Mouse (Mus musculus): ENCODE data around the gene Vwa3b. TPM values are rescaled to one million over a fixed set of nuclear protein-coding genes. Genes with fewer than 3 reads are reported as not detected.

The Vwa3b gene
- polyA plus RNA-seq, 1 experiment from 2014 or later, result 0.25 TPM

DNA sequence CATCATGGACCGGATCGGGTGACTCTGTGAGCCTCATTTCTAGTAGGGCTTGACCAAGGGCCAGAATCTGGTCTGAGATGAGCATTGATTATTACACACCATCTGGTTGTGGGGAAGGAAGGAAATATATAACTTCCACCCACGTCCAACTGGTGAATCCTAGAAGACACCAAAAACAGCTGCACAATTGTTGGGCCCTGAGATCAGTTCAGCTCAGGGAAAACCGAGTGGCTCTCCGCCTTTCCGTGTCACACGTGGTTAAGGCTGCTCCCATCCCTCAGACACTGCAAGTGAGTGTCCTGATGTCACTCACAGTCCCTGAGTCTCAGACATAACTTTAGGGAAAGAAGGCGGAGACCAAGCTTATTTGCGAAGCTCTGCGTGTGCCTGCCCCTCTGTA, 16.5 kb upstream of the Vwa3b start:
- Histone ChIP-seq H3K9me3 (ENCODE audit: low read length) (no peaks in the 10 kb centered on the region), H3K9ac (replicated peaks; ENCODE audit: low read length) (no peak overlapping the region), H3K4me1 (ENCODE audit: insufficient read depth, low read length) (no peaks in the 10 kb centered on the region), H3K27me3 (ENCODE audit: insufficient read depth, low read length) (no peaks in the 10 kb centered on the region), H3K4me2 (replicated peaks; ENCODE audit: low read depth, low read length) (no peak overlapping the region), H3K27ac (ENCODE audit: low read length) (no peak overlapping the region), H3K4me3 (ENCODE audit: low read length) (no peak overlapping the region), H3K36me3 (ENCODE audit: insufficient read depth, low read length) (no peaks in the 10 kb centered on the region)
- 67% methylated on average over 10 of the region's 10 CpGs for WGBS
- ATAC-seq (ENCODE audit: low FRiP score, low TSS enrichment), result no peak

DNA sequence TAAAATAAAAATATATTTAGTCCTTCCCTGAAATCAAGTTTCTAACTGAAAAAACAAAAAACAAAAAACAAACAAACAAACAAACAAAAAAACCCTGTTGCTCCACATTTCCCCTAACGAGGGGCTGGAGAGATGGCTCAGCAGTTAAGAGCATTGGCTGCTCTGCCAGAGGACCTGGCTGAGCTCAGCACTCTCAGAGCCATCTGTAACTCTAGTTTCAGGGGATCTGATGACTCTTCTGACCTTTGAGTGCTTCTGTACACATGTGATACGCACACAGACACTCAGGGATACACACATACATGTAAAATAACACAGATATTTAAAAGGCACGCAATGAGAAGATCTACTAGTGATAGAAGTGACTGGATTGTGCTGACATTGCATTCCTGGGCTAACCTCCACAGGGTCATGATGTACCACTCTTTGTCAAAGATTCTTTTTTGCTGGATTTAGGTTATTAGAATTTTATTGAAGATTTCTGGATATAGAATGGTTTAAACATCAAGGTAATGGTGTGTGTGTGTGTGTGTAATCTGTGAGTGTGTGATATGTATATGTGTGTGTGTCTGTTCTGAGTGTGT, 14.7 kb upstream of the Vwa3b start:
- Histone ChIP-seq H3K9ac (replicated peaks; ENCODE audit: low read length) (no peak overlapping the region), H3K36me3 (ENCODE audit: insufficient read depth, low read length) (no peaks in the 10 kb centered on the region), H3K9me3 (ENCODE audit: low read length) (no peaks in the 10 kb centered on the region), H3K27me3 (ENCODE audit: insufficient read depth, low read length) (no peaks in the 10 kb centered on the region), H3K4me3 (ENCODE audit: low read length) (no peak overlapping the region), H3K4me1 (ENCODE audit: insufficient read depth, low read length) (no peaks in the 10 kb centered on the region), H3K27ac (ENCODE audit: low read length) (no peak overlapping the region), H3K4me2 (replicated peaks; ENCODE audit: low read depth, low read length) (no peak overlapping the region)
- no peak for ATAC-seq (ENCODE audit: low FRiP score, low TSS enrichment)
- WGBS, result 64% methylated on average over 3 of the region's 3 CpGs

- no peaks in the 10 kb centered on the region for H3K27me3 ChIP-seq (ENCODE audit: insufficient read depth, low read length)
- H3K36me3 ChIP-seq (ENCODE audit: insufficient read depth, low read length), result no peaks in the 10 kb centered on the region
- no peak overlapping the region for H3K27ac ChIP-seq (ENCODE audit: low read length)
- no peak overlapping the region for H3K4me2 ChIP-seq (replicated peaks; ENCODE audit: low read depth, low read length)
- no peak overlapping the region for H3K4me3 ChIP-seq (ENCODE audit: low read length)
- H3K4me1 ChIP-seq (ENCODE audit: insufficient read depth, low read length), result no peaks in the 10 kb centered on the region
- ATAC-seq (ENCODE audit: low FRiP score, low TSS enrichment), result no peak
- 91% methylated on average over 2 of the region's 2 CpGs for WGBS
- no peak overlapping the region for H3K9ac ChIP-seq (replicated peaks; ENCODE audit: low read length)
- H3K9me3 ChIP-seq (ENCODE audit: low read length), result no peaks in the 10 kb centered on the region
Measured at GRCm38 (mm10) chr1:37013006-37013405, 13.4 kb upstream of the Vwa3b start.

DNA sequence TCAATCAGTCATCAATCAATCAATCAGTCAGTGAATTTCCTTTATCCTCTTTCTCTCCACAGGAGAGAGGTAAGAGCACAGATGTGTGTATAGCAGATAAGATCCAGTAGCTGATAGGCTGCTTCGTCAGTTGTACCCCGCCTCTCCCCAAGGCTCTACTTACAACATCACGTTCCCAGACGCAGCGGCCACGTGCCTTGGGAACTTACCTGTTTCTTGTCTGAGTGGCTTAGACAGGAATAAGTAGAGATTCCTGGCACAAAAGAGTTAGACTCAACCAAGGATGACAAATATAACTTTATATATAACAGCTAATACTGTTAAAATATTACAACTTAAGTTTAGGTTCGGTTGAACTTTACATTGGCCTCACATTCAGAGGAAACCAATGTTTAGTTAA, 12.7 kb upstream of the Vwa3b start:
- peak; percentile 51; the same call in 1 of the 2 replicates for ATAC-seq (ENCODE audit: low FRiP score, low TSS enrichment)
- WGBS, result 61% methylated on average over 7 of the region's 7 CpGs
- no peak overlapping the region for H3K27ac ChIP-seq (ENCODE audit: low read length)

DNA sequence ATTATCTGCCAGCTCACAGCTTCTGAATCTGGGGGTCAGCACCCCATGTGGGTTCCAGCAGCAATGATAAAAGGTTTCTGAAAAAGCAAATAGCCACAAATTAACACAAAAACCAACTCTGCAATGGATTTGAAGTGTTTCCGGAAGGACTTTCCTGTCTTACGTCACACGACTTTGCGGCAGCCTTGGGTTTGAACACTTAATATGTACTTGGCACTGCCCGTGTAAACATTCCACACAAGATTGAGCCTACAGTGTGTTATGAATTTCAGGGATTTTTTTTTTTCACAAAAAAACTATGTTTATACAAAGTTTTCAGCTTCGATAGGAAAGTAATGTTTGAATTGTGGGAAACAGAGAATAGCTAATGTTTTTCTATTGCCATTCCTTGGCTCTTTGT, 7.4 kb upstream of the Vwa3b start:
- Histone ChIP-seq H3K9ac (replicated peaks; ENCODE audit: low read length) (no peak overlapping the region), H3K27me3 (ENCODE audit: insufficient read depth, low read length) (no peaks in the 10 kb centered on the region), H3K4me2 (replicated peaks; ENCODE audit: low read depth, low read length) (no peak overlapping the region), H3K27ac (ENCODE audit: low read length) (no peak overlapping the region), H3K4me1 (ENCODE audit: insufficient read depth, low read length) (no peaks in the 10 kb centered on the region), H3K9me3 (ENCODE audit: low read length) (no peaks in the 10 kb centered on the region), H3K36me3 (ENCODE audit: insufficient read depth, low read length) (no peaks in the 10 kb centered on the region), H3K4me3 (ENCODE audit: low read length) (no peak overlapping the region)
- WGBS, result 82% methylated on average over 6 of the region's 6 CpGs
- no peak for ATAC-seq (ENCODE audit: low FRiP score, low TSS enrichment)

More for the DNA sequence above, 12.7 kb upstream of the Vwa3b start:
- Histone ChIP-seq H3K4me2 (replicated peaks; ENCODE audit: low read depth, low read length) (no peak overlapping the region), H3K4me3 (ENCODE audit: low read length) (no peak overlapping the region), H3K9me3 (ENCODE audit: low read length) (no peaks in the 10 kb centered on the region), H3K27me3 (ENCODE audit: insufficient read depth, low read length) (no peaks in the 10 kb centered on the region), H3K4me1 (ENCODE audit: insufficient read depth, low read length) (no peaks in the 10 kb centered on the region), H3K9ac (replicated peaks; ENCODE audit: low read length) (no peak overlapping the region), H3K36me3 (ENCODE audit: insufficient read depth, low read length) (no peaks in the 10 kb centered on the region)

- Histone ChIP-seq H3K27me3 (ENCODE audit: insufficient read depth, low read length) (no peaks in the 10 kb centered on the region), H3K9me3 (ENCODE audit: low read length) (no peaks in the 10 kb centered on the region), H3K4me1 (ENCODE audit: insufficient read depth, low read length) (no peaks in the 10 kb centered on the region), H3K4me3 (ENCODE audit: low read length) (no peak overlapping the region), H3K9ac (replicated peaks; ENCODE audit: low read length) (no peak overlapping the region), H3K4me2 (replicated peaks; ENCODE audit: low read depth, low read length) (no peak overlapping the region), H3K27ac (ENCODE audit: low read length) (no peak overlapping the region), H3K36me3 (ENCODE audit: insufficient read depth, low read length) (no peaks in the 10 kb centered on the region)
- no peak for ATAC-seq (ENCODE audit: low FRiP score, low TSS enrichment)
- WGBS, result 71% methylated on average over 2 of the region's 2 CpGs
Measured at GRCm38 (mm10) chr1:37022704-37023103, 3.7 kb upstream of the Vwa3b start.

DNA sequence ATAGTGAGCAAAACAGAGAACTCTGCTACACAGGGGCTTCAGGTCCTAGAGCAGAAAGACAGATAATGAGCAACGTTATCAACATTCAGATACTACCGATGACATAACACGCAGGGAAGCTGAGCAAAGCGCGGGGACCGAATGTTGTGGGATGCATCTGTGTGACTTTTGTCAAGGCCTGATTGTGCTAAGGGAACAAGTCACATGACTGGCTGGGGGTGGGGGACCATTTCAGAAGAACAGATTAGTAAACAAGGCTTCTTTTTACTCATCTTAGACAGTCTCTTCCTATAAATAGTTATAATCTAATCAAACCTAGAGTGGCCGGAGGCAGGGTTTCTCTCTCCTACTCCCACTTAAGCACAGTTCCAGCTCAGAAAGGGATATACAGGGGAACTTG, 1.7 kb upstream of the Vwa3b start:
- Histone ChIP-seq H3K4me3 (ENCODE audit: low read length) (no peak overlapping the region), H3K27me3 (ENCODE audit: insufficient read depth, low read length) (no peaks in the 10 kb centered on the region), H3K27ac (ENCODE audit: low read length) (no peak overlapping the region), H3K9me3 (ENCODE audit: low read length) (no peaks in the 10 kb centered on the region), H3K4me2 (replicated peaks; ENCODE audit: low read depth, low read length) (no peak overlapping the region), H3K4me1 (ENCODE audit: insufficient read depth, low read length) (peaks cover 5% of the 10 kb centered on the region; the same call in 1 of the 2 replicates), H3K36me3 (ENCODE audit: insufficient read depth, low read length) (no peaks in the 10 kb centered on the region), H3K9ac (replicated peaks; ENCODE audit: low read length) (no peak overlapping the region)
- WGBS, result 92% methylated on average over 7 of the region's 7 CpGs
- no peak for ATAC-seq (ENCODE audit: low FRiP score, low TSS enrichment)

DNA sequence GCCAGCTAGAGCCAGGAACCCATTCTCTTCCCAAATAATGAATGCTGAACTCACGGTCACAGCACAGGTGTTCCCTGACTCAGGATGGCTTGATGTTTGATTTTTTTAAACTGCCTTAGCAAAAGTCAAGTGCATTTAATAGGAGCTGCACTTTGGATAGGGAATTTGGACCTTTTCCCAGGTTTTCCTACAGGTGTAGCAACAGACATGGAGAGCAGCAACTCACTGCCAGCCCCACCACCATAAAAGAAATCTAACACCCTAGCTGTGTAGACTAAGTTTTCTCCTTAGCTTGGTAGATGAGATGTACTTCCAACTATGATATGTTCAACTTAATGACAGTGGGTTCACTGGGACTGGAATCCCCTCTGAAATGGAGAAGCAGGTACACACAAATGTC, 1.0 kb upstream of the Vwa3b start:
- Histone ChIP-seq H3K9ac (replicated peaks; ENCODE audit: low read length) (no peak overlapping the region), H3K4me3 (ENCODE audit: low read length) (no peak overlapping the region), H3K27me3 (ENCODE audit: insufficient read depth, low read length) (no peaks in the 10 kb centered on the region), H3K36me3 (ENCODE audit: insufficient read depth, low read length) (no peaks in the 10 kb centered on the region), H3K4me1 (ENCODE audit: insufficient read depth, low read length) (peaks cover 8% of the 10 kb centered on the region; the same call in 1 of the 2 replicates), H3K4me2 (replicated peaks; ENCODE audit: low read depth, low read length) (no peak overlapping the region), H3K9me3 (ENCODE audit: low read length) (no peaks in the 10 kb centered on the region), H3K27ac (ENCODE audit: low read length) (no peak overlapping the region)
- WGBS, result 84% methylated on average over 1 of the region's 1 CpGs
- no peak for ATAC-seq (ENCODE audit: low FRiP score, low TSS enrichment)

DNA sequence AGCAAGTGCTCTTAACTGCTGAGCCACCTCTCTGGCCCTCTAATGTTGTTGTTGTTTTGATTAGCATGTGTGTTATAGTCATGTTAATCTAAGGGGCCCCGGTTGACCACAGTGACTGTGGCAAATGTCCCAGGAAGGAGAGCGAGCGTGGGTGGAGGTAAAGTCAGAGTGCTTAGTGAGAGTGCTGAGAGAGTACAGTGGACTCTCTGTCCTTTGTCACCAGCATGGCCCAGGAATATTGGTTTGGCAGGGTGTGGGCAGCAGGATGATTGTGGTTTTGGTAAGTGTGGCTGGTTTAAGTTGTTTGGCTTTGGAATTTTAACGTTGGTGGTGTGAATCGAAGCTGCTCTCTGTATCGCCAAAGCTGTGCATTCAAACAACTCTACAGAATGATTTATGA, 470 bp downstream of the Vwa3b start:
- Histone ChIP-seq H3K4me1 (ENCODE audit: insufficient read depth, low read length) (peaks cover 8% of the 10 kb centered on the region; the same call in 1 of the 2 replicates), H3K27me3 (ENCODE audit: insufficient read depth, low read length) (no peaks in the 10 kb centered on the region), H3K27ac (ENCODE audit: low read length) (no peak overlapping the region), H3K4me3 (ENCODE audit: low read length) (no peak overlapping the region), H3K9ac (replicated peaks; ENCODE audit: low read length) (no peak overlapping the region), H3K9me3 (ENCODE audit: low read length) (no peaks in the 10 kb centered on the region), H3K4me2 (replicated peaks; ENCODE audit: low read depth, low read length) (no peak overlapping the region), H3K36me3 (ENCODE audit: insufficient read depth, low read length) (no peaks in the 10 kb centered on the region)
- no peak for ATAC-seq (ENCODE audit: low FRiP score, low TSS enrichment)
- 66% methylated on average over 6 of the region's 6 CpGs for WGBS

- no peaks in the 10 kb centered on the region for H3K9me3 ChIP-seq (ENCODE audit: low read length)
- 7% methylated on average over 18 of the region's 18 CpGs for WGBS
- peak overlapping the region; percentile 29; the same call in 1 of the 2 replicates for H3K9ac ChIP-seq (replicated peaks; ENCODE audit: low read length)
- ATAC-seq (ENCODE audit: low FRiP score, low TSS enrichment), result no peak
- peak overlapping the region; percentile 72 for H3K4me2 ChIP-seq (replicated peaks; ENCODE audit: low read depth, low read length)
- H3K36me3 ChIP-seq (ENCODE audit: insufficient read depth, low read length), result no peaks in the 10 kb centered on the region
- peak overlapping the region; percentile 47 for H3K4me3 ChIP-seq (ENCODE audit: low read length)
- no peak overlapping the region for H3K27ac ChIP-seq (ENCODE audit: low read length)
- peaks cover 8% of the 10 kb centered on the region; the same call in 1 of the 2 replicates for H3K4me1 ChIP-seq (ENCODE audit: insufficient read depth, low read length)
- H3K27me3 ChIP-seq (ENCODE audit: insufficient read depth, low read length), result no peaks in the 10 kb centered on the region
Measured at GRCm38 (mm10) chr1:37028439-37029153, 2.2 kb downstream of the Vwa3b start.

Measured in kidney, embryonic 16.5 days (tissue).